Mouse (Mus musculus) forebrain, embryonic 11.5 days (tissue): Measurements from ENCODE around the gene Slc4a1. TPM values are rescaled to one million over a fixed set of nuclear protein-coding genes. Genes with fewer than 3 reads are reported as not detected.

Source experiments
- ATAC-seq: fragments of 200-750 bp; cut with Nextera tagmentation; replicated peaks from 2 replicates; pipeline ENCODE4 v1.8.0; 2017; ENCODE audit warnings: moderate TSS enrichment; ENCODE audit not compliant: low FRiP score
- DNase-seq: peaks from one replicate; pipeline ENCODE4 v3.0.0-alpha.2; 2017; ENCODE audit warnings: low spot score
- H3K27ac ChIP-seq: fragments of 300-500 bp; sonication (generic); 2 replicates; pipeline ENCODE4 v1.5.1; 2014; ENCODE audit warnings: low read depth, low read length
- H3K27me3 ChIP-seq: fragments of 300-500 bp; sonication (generic); 2 replicates; pipeline ENCODE4 v1.6.1; 2014; ENCODE audit warnings: mild to moderate bottlenecking, low read length, mixed read lengths; ENCODE audit not compliant: control insufficient read depth, insufficient read depth
- H3K36me3 ChIP-seq: fragments of 300-500 bp; sonication (generic); 2 replicates; pipeline ENCODE4 v1.6.1; 2014; ENCODE audit warnings: mild to moderate bottlenecking, low read length, moderate library complexity, mixed read lengths; ENCODE audit not compliant: control insufficient read depth, insufficient read depth
- H3K4me1 ChIP-seq: fragments of 300-500 bp; sonication (generic); replicated peaks from 2 replicates; pipeline ENCODE4 v1.6.1; 2014; ENCODE audit warnings: low read length, mixed read lengths; ENCODE audit not compliant: control insufficient read depth, insufficient read depth
- H3K4me2 ChIP-seq: fragments of 300-500 bp; sonication (generic); 2 replicates; pipeline ENCODE4 v1.6.1; 2014; ENCODE audit warnings: low read depth, mild to moderate bottlenecking, low read length, moderate library complexity, mixed read lengths; ENCODE audit not compliant: severe bottlenecking
- H3K4me3 ChIP-seq: fragments of 300-500 bp; sonication (generic); 2 replicates; pipeline ENCODE4 v1.5.1; 2014; ENCODE audit warnings: low read depth, low read length
- H3K9ac ChIP-seq: fragments of 300-500 bp; sonication (generic); 2 replicates; pipeline ENCODE4 v1.6.1; 2014; ENCODE audit warnings: low read length
- H3K9me3 ChIP-seq: fragments of 300-500 bp; sonication (generic); 2 replicates; pipeline ENCODE4 v1.6.1; 2016; ENCODE audit warnings: low read length, mixed read lengths; ENCODE audit not compliant: control insufficient read depth
- WGBS: fragments of 180-500 bp; shearing (Covaris S2); extraction: QIAGEN DNeasy Blood & Tissue Kit; methylation state at CpG from one replicate; pipeline ENCODE4 v1.1.7; 2014; 5-methylcytosine and 5-hydroxymethylcytosine counted together
- polyA plus RNA-seq: library from polyadenylated mRNA; unstranded; fragments of >200 nt; fragmentation: Nextera tagmentation; extraction: Ambion mirVana; gene quantifications from 2 replicates; pipeline ENCODE4 v1.2.1, GENCODE M21; 2014

Gene Slc4a1
- polyA plus RNA-seq, 1 experiment from 2014 or later, result 33.8 TPM

GRCm38 (mm10) chr11:102374108-102374725 lies 8.2 kb upstream of the Slc4a1 start:
- H3K27me3 ChIP-seq, result no peaks in the 10 kb centered on the region
- H3K9me3 ChIP-seq, result no peaks in the 10 kb centered on the region
- DNase-seq, result peak; percentile 34
- no peak overlapping the region for H3K4me2 ChIP-seq
- 75% methylated on average over 7 of the region's 7 CpGs for WGBS
- H3K9ac ChIP-seq, result no peak overlapping the region
- H3K4me3 ChIP-seq, result no peak overlapping the region
- ATAC-seq, result no peak
- H3K27ac ChIP-seq, result no peak overlapping the region
- H3K36me3 ChIP-seq, result no peaks in the 10 kb centered on the region
- H3K4me1 ChIP-seq, result peaks cover 6% of the 10 kb centered on the region; the same call in 1 of the 2 replicates

- no peak for DNase-seq
- Histone ChIP-seq H3K4me1 (peaks cover 6% of the 10 kb centered on the region; the same call in 1 of the 2 replicates), H3K36me3 (no peaks in the 10 kb centered on the region), H3K27ac (no peak overlapping the region), H3K4me3 (no peak overlapping the region), H3K9ac (no peak overlapping the region), H3K4me2 (no peak overlapping the region), H3K9me3 (no peaks in the 10 kb centered on the region), H3K27me3 (no peaks in the 10 kb centered on the region)
- 74% methylated on average over 1 of the region's 2 CpGs for WGBS
- ATAC-seq, result no peak
These were observed 7.6 kb upstream of the Slc4a1 start for GRCm38 (mm10) chr11:102373646-102374045.

GRCm38 (mm10) chr11:102372936-102373335 lies 6.9 kb upstream of the Slc4a1 start:
- Histone ChIP-seq H3K4me1 (peaks cover 6% of the 10 kb centered on the region; the same call in 1 of the 2 replicates), H3K27me3 (no peaks in the 10 kb centered on the region), H3K9ac (no peak overlapping the region), H3K4me2 (no peak overlapping the region), H3K27ac (no peak overlapping the region), H3K4me3 (no peak overlapping the region), H3K36me3 (no peaks in the 10 kb centered on the region), H3K9me3 (no peaks in the 10 kb centered on the region)
- 37% methylated on average over 14 of the region's 14 CpGs for WGBS
- DNase-seq (no peak), ATAC-seq (no peak)

- no peaks in the 10 kb centered on the region for H3K9me3 ChIP-seq
- H3K4me3 ChIP-seq, result no peak overlapping the region
- no peak overlapping the region for H3K9ac ChIP-seq
- ATAC-seq, result no peak
- no peaks in the 10 kb centered on the region for H3K36me3 ChIP-seq
- DNase-seq, result no peak
- H3K27me3 ChIP-seq, result no peaks in the 10 kb centered on the region
- no peak overlapping the region for H3K27ac ChIP-seq
- WGBS, result 84% methylated on average over 12 of the region's 12 CpGs
- peaks cover 6% of the 10 kb centered on the region; the same call in 1 of the 2 replicates for H3K4me1 ChIP-seq
- no peak overlapping the region for H3K4me2 ChIP-seq
These were observed 6.1 kb upstream of the Slc4a1 start for GRCm38 (mm10) chr11:102371926-102372685.

- Histone ChIP-seq H3K9me3 (no peaks in the 10 kb centered on the region), H3K36me3 (no peaks in the 10 kb centered on the region), H3K9ac (no peak overlapping the region), H3K4me2 (no peak overlapping the region), H3K4me1 (no peaks in the 10 kb centered on the region), H3K27ac (no peak overlapping the region), H3K4me3 (no peak overlapping the region), H3K27me3 (no peaks in the 10 kb centered on the region)
- WGBS, result 63% methylated on average over 7 of the region's 7 CpGs
- DNase-seq (no peak), ATAC-seq (no peak)
These were observed 4.3 kb upstream of the Slc4a1 start for GRCm38 (mm10) chr11:102370285-102370684.

- no peak overlapping the region for H3K4me3 ChIP-seq
- H3K4me1 ChIP-seq, result no peaks in the 10 kb centered on the region
- 80% methylated on average over 4 of the region's 4 CpGs for WGBS
- no peaks in the 10 kb centered on the region for H3K27me3 ChIP-seq
- no peaks in the 10 kb centered on the region for H3K9me3 ChIP-seq
- no peaks in the 10 kb centered on the region for H3K36me3 ChIP-seq
- no peak overlapping the region for H3K4me2 ChIP-seq
- no peak overlapping the region for H3K27ac ChIP-seq
- no peak for ATAC-seq
- no peak for DNase-seq
- H3K9ac ChIP-seq, result no peak overlapping the region
These were observed 3.3 kb upstream of the Slc4a1 start for GRCm38 (mm10) chr11:102369263-102369662.

GRCm38 (mm10) chr11:102368347-102368746 lies 2.3 kb upstream of the Slc4a1 start:
- no peak for ATAC-seq
- 92% methylated on average over 5 of the region's 5 CpGs for WGBS
- Histone ChIP-seq H3K9ac (no peak overlapping the region), H3K4me2 (no peak overlapping the region), H3K36me3 (no peaks in the 10 kb centered on the region), H3K27me3 (no peaks in the 10 kb centered on the region), H3K9me3 (no peaks in the 10 kb centered on the region), H3K4me3 (no peak overlapping the region), H3K4me1 (no peaks in the 10 kb centered on the region), H3K27ac (no peak overlapping the region)
- DNase-seq, result no peak

- 87% methylated on average over 9 of the region's 9 CpGs for WGBS
- DNase-seq, result no peak
- H3K4me3 ChIP-seq, result no peak overlapping the region
- H3K27ac ChIP-seq, result no peak overlapping the region
- no peaks in the 10 kb centered on the region for H3K9me3 ChIP-seq
- no peak for ATAC-seq
- H3K27me3 ChIP-seq, result no peaks in the 10 kb centered on the region
- no peak overlapping the region for H3K9ac ChIP-seq
- H3K36me3 ChIP-seq, result no peaks in the 10 kb centered on the region
- H3K4me1 ChIP-seq, result no peaks in the 10 kb centered on the region
- no peak overlapping the region for H3K4me2 ChIP-seq
These were observed 1.7 kb upstream of the Slc4a1 start for GRCm38 (mm10) chr11:102367504-102368280.
